Mouse (Mus musculus): ENCODE measurements at regions not wholly inside any gene's neighbourhood (a gene's known extent, or its start where the extent isn't known, plus 50 kb on each side); places are given as distances from the start of the nearest gene placed in this dataset.

GRCm38 (mm10) chr1:44388091-44388490 is 163.2 kb upstream of the Gulp1 start:
- DNase-seq = no peak

- no peak for DNase-seq
These were observed 159.2 kb upstream of the Gulp1 start for GRCm38 (mm10) chr1:44392141-44392540.

- DNase-seq = no peak
These were observed 155.8 kb upstream of the Gulp1 start for GRCm38 (mm10) chr1:44395538-44395937.

GRCm38 (mm10) chr1:44398066-44398465 is 153.2 kb upstream of the Gulp1 start:
- no peak for DNase-seq

GRCm38 (mm10) chr1:44437822-44438221 is 113.5 kb upstream of the Gulp1 start:
- DNase-seq = peak; percentile 11

Measured in kidney, postnatal 10 days (tissue).